Mouse (Mus musculus): Measurements from ENCODE around the gene Ddx54. TPM values are rescaled to one million over a fixed set of nuclear protein-coding genes. Genes with fewer than 3 reads are reported as not detected.
A peak's percentile ranks its signal among the peaks of the same experiment; 100 is the strongest.

Ddx54 gene
- polyA plus RNA-seq, 1 experiment from 2014 or later, result 62.3 TPM

GRCm38 (mm10) chr5:120570289-120570897 lies 42.1 kb upstream of the Ddx54 start:
- H3K4me1 ChIP-seq, result peaks cover 81% of the 10 kb centered on the region
- no peak overlapping the region for H3K4me3 ChIP-seq
- no peaks in the 10 kb centered on the region for H3K9me3 ChIP-seq
- no peaks in the 10 kb centered on the region for H3K27me3 ChIP-seq (replicated peaks; ENCODE audit: low read depth, poor library complexity, severe bottlenecking)
- peak overlapping the region; percentile 54; the same call in 1 of the 2 replicates for H3K27ac ChIP-seq (replicated peaks)
- 86% methylated on average over 11 of the region's 11 CpGs for WGBS
- no peak for DNase-seq (ENCODE audit: low spot score)
- no peaks in the 10 kb centered on the region for H3K36me3 ChIP-seq (replicated peaks)

- peak overlapping the region; percentile 54; the same call in 1 of the 2 replicates for H3K27ac ChIP-seq (replicated peaks)
- H3K36me3 ChIP-seq (replicated peaks), result no peaks in the 10 kb centered on the region
- H3K4me3 ChIP-seq, result no peak overlapping the region
- DNase-seq (ENCODE audit: low spot score), result peak; percentile 43
- H3K9me3 ChIP-seq, result no peaks in the 10 kb centered on the region
- H3K27me3 ChIP-seq (replicated peaks; ENCODE audit: low read depth, poor library complexity, severe bottlenecking), result no peaks in the 10 kb centered on the region
- 52% methylated on average over 14 of the region's 14 CpGs for WGBS
- peaks cover 73% of the 10 kb centered on the region for H3K4me1 ChIP-seq
Observed at GRCm38 (mm10) chr5:120571056-120571740, 41.3 kb upstream of the Ddx54 start.

GRCm38 (mm10) chr5:120574469-120575063 lies 38.0 kb upstream of the Ddx54 start:
- DNase-seq (ENCODE audit: low spot score), result no peak
- Histone ChIP-seq H3K27me3 (replicated peaks; ENCODE audit: low read depth, poor library complexity, severe bottlenecking) (no peaks in the 10 kb centered on the region), H3K4me1 (peaks cover 71% of the 10 kb centered on the region), H3K9me3 (no peaks in the 10 kb centered on the region), H3K27ac (replicated peaks) (no peak overlapping the region; the same call in 1 of the 2 replicates), H3K36me3 (replicated peaks) (0 out of 2 replicates have a peak, but pooled peaks cover under 1% of the 10 kb centered on the region), H3K4me3 (no peak overlapping the region)
- 71% methylated on average over 10 of the region's 10 CpGs for whole genome bisulfite sequencing

GRCm38 (mm10) chr5:120576781-120577301 lies 35.7 kb upstream of the Ddx54 start:
- DNase-seq (ENCODE audit: low spot score), result no peak
- no peak overlapping the region for H3K4me3 ChIP-seq
- 82% methylated on average over 11 of the region's 11 CpGs for WGBS
- no peaks in the 10 kb centered on the region for H3K27me3 ChIP-seq (replicated peaks; ENCODE audit: low read depth, poor library complexity, severe bottlenecking)
- peaks cover 17% of the 10 kb centered on the region for H3K36me3 ChIP-seq (replicated peaks)
- H3K4me1 ChIP-seq, result peaks cover 58% of the 10 kb centered on the region
- no peaks in the 10 kb centered on the region for H3K9me3 ChIP-seq
- H3K27ac ChIP-seq (replicated peaks), result no peak overlapping the region

GRCm38 (mm10) chr5:120577935-120578441 lies 34.6 kb upstream of the Ddx54 start:
- 50% methylated on average over 10 of the region's 10 CpGs for WGBS
- no peak for DNase-seq (ENCODE audit: low spot score)
- H3K9me3 ChIP-seq, result no peaks in the 10 kb centered on the region
- H3K4me1 ChIP-seq, result peaks cover 58% of the 10 kb centered on the region
- H3K27me3 ChIP-seq (replicated peaks; ENCODE audit: low read depth, poor library complexity, severe bottlenecking), result no peaks in the 10 kb centered on the region
- H3K27ac ChIP-seq (replicated peaks), result peak overlapping the region; percentile 76
- peaks cover 27% of the 10 kb centered on the region for H3K36me3 ChIP-seq (replicated peaks)
- H3K4me3 ChIP-seq, result 0 out of 2 replicates have a peak overlapping the region, but pooled peaks have one; percentile 13

- no peaks in the 10 kb centered on the region for H3K9me3 ChIP-seq
- peak overlapping the region; percentile 76 for H3K27ac ChIP-seq (replicated peaks)
- DNase-seq (ENCODE audit: low spot score), result peak; percentile 65
- H3K36me3 ChIP-seq (replicated peaks), result peaks cover 33% of the 10 kb centered on the region
- WGBS, result 41% methylated on average over 12 of the region's 12 CpGs
- H3K4me1 ChIP-seq, result peaks cover 53% of the 10 kb centered on the region
- H3K4me3 ChIP-seq, result 0 out of 2 replicates have a peak overlapping the region, but pooled peaks have one; percentile 13
- no peaks in the 10 kb centered on the region for H3K27me3 ChIP-seq (replicated peaks; ENCODE audit: low read depth, poor library complexity, severe bottlenecking)
Observed at GRCm38 (mm10) chr5:120578504-120579081, 33.9 kb upstream of the Ddx54 start.

GRCm38 (mm10) chr5:120579211-120579897 lies 33.2 kb upstream of the Ddx54 start:
- Histone ChIP-seq H3K9me3 (no peaks in the 10 kb centered on the region), H3K4me3 (0 out of 2 replicates have a peak overlapping the region, but pooled peaks have one; percentile 2), H3K36me3 (replicated peaks) (peaks cover 41% of the 10 kb centered on the region), H3K4me1 (peaks cover 50% of the 10 kb centered on the region), H3K27me3 (replicated peaks; ENCODE audit: low read depth, poor library complexity, severe bottlenecking) (no peaks in the 10 kb centered on the region), H3K27ac (replicated peaks) (peak overlapping the region; percentile 76)
- DNase-seq (ENCODE audit: low spot score), result no peak
- WGBS, result 62% methylated on average over 26 of the region's 26 CpGs

GRCm38 (mm10) chr5:120579898-120580626 lies 32.5 kb upstream of the Ddx54 start:
- no peaks in the 10 kb centered on the region for H3K9me3 ChIP-seq
- H3K4me3 ChIP-seq, result no peak overlapping the region
- 91% methylated on average over 26 of the region's 26 CpGs for WGBS
- peaks cover 48% of the 10 kb centered on the region for H3K36me3 ChIP-seq (replicated peaks)
- peaks cover 49% of the 10 kb centered on the region for H3K4me1 ChIP-seq
- DNase-seq (ENCODE audit: low spot score), result no peak
- peak overlapping the region; percentile 76 for H3K27ac ChIP-seq (replicated peaks)
- no peaks in the 10 kb centered on the region for H3K27me3 ChIP-seq (replicated peaks; ENCODE audit: low read depth, poor library complexity, severe bottlenecking)

GRCm38 (mm10) chr5:120582002-120582401 lies 30.5 kb upstream of the Ddx54 start:
- Histone ChIP-seq H3K27ac (replicated peaks) (no peak overlapping the region), H3K27me3 (replicated peaks; ENCODE audit: low read depth, poor library complexity, severe bottlenecking) (no peaks in the 10 kb centered on the region), H3K4me1 (peaks cover 55% of the 10 kb centered on the region), H3K9me3 (no peaks in the 10 kb centered on the region), H3K36me3 (replicated peaks) (peaks cover 48% of the 10 kb centered on the region), H3K4me3 (no peak overlapping the region)
- 83% methylated on average over 9 of the region's 9 CpGs for WGBS
- no peak for DNase-seq (ENCODE audit: low spot score)

- no peaks in the 10 kb centered on the region for H3K9me3 ChIP-seq
- peaks cover 48% of the 10 kb centered on the region for H3K36me3 ChIP-seq (replicated peaks)
- no peak overlapping the region for H3K4me3 ChIP-seq
- peaks cover 54% of the 10 kb centered on the region for H3K4me1 ChIP-seq
- H3K27me3 ChIP-seq (replicated peaks; ENCODE audit: low read depth, poor library complexity, severe bottlenecking), result 0 out of 2 replicates have a peak, but pooled peaks cover 4% of the 10 kb centered on the region
- 89% methylated on average over 4 of the region's 4 CpGs for WGBS
- DNase-seq (ENCODE audit: low spot score), result no peak
- no peak overlapping the region for H3K27ac ChIP-seq (replicated peaks)
Observed at GRCm38 (mm10) chr5:120583511-120583910, 29.0 kb upstream of the Ddx54 start.

- Histone ChIP-seq H3K27me3 (replicated peaks; ENCODE audit: low read depth, poor library complexity, severe bottlenecking) (0 out of 2 replicates have a peak, but pooled peaks cover 4% of the 10 kb centered on the region), H3K36me3 (replicated peaks) (peaks cover 44% of the 10 kb centered on the region), H3K27ac (replicated peaks) (no peak overlapping the region), H3K4me1 (peaks cover 46% of the 10 kb centered on the region), H3K4me3 (no peak overlapping the region), H3K9me3 (no peaks in the 10 kb centered on the region)
- DNase-seq (ENCODE audit: low spot score), result peak; percentile 43
- WGBS, result 43% methylated on average over 15 of the region's 15 CpGs
Observed at GRCm38 (mm10) chr5:120584968-120585367, 27.6 kb upstream of the Ddx54 start.

Data from embryonic facial prominence, embryonic 10.5 days (tissue).